Mouse (Mus musculus): ENCODE data around the gene Cnn3. TPM values are rescaled to one million over a fixed set of nuclear protein-coding genes. Genes with fewer than 3 reads are reported as not detected.

Cnn3 gene
- polyA plus RNA-seq, 1 experiment from 2014 or later: 423 TPM

- WGBS: 61% methylated on average over 7 of the region's 8 CpGs
- no peak overlapping the region for H3K4me3 ChIP-seq
- no peaks in the 10 kb centered on the region for H3K9me3 ChIP-seq
- no peaks in the 10 kb centered on the region for H3K36me3 ChIP-seq
- peaks cover 25% of the 10 kb centered on the region for H3K4me1 ChIP-seq (replicated peaks)
- no peaks in the 10 kb centered on the region for H3K27me3 ChIP-seq
- H3K27ac ChIP-seq (replicated peaks): no peak overlapping the region
- no peak overlapping the region for H3K9ac ChIP-seq
- no peak for ATAC-seq (ENCODE audit: low FRiP score, low read depth)
- H3K4me2 ChIP-seq: no peak overlapping the region
Observed at GRCm38 (mm10) chr3:121480961-121481436, 54.7 kb downstream of the Cnn3 start.

- Histone ChIP-seq H3K4me3 (no peak overlapping the region), H3K9me3 (no peaks in the 10 kb centered on the region), H3K9ac (no peak overlapping the region), H3K4me2 (no peak overlapping the region), H3K36me3 (no peaks in the 10 kb centered on the region), H3K27ac (replicated peaks) (no peak overlapping the region), H3K4me1 (replicated peaks) (peaks cover 25% of the 10 kb centered on the region), H3K27me3 (no peaks in the 10 kb centered on the region)
- ATAC-seq (ENCODE audit: low FRiP score, low read depth): no peak
- WGBS: 51% methylated on average over 6 of the region's 6 CpGs
Observed at GRCm38 (mm10) chr3:121481564-121481963, 55.3 kb downstream of the Cnn3 start.

GRCm38 (mm10) chr3:121483266-121484161 lies 57.2 kb downstream of the Cnn3 start:
- peak overlapping the region; percentile 20; the same call in 1 of the 2 replicates for H3K9ac ChIP-seq
- ATAC-seq (ENCODE audit: low FRiP score, low read depth): peak; percentile 52; the same call in 1 of the 2 replicates

GRCm38 (mm10) chr3:121485201-121485600 lies 58.9 kb downstream of the Cnn3 start:
- no peak for ATAC-seq (ENCODE audit: low FRiP score, low read depth)
- peaks cover 36% of the 10 kb centered on the region for H3K4me1 ChIP-seq (replicated peaks)

More at GRCm38 (mm10) chr3:121483266-121484161, 57.2 kb downstream of the Cnn3 start:
- peak overlapping the region; percentile 56 for H3K27ac ChIP-seq (replicated peaks)
- H3K9me3 ChIP-seq: no peaks in the 10 kb centered on the region
- 0 out of 2 replicates have a peak overlapping the region, but pooled peaks have one; percentile 4 for H3K4me3 ChIP-seq
- peak overlapping the region; percentile 39 for H3K4me2 ChIP-seq
- H3K36me3 ChIP-seq: no peaks in the 10 kb centered on the region
- no peaks in the 10 kb centered on the region for H3K27me3 ChIP-seq
- H3K4me1 ChIP-seq (replicated peaks): peaks cover 25% of the 10 kb centered on the region
- WGBS: 28% methylated on average over 25 of the region's 25 CpGs

GRCm38 (mm10) chr3:121489462-121490118 lies 63.3 kb downstream of the Cnn3 start:
- no peaks in the 10 kb centered on the region for H3K9me3 ChIP-seq
- 37% methylated on average over 12 of the region's 12 CpGs for WGBS
- no peaks in the 10 kb centered on the region for H3K36me3 ChIP-seq
- peak; percentile 53; the same call in 1 of the 2 replicates for ATAC-seq (ENCODE audit: low FRiP score, low read depth)
- peak overlapping the region; percentile 66 for H3K27ac ChIP-seq (replicated peaks)
- no peaks in the 10 kb centered on the region for H3K27me3 ChIP-seq
- no peak overlapping the region for H3K9ac ChIP-seq
- no peak overlapping the region for H3K4me3 ChIP-seq
- H3K4me2 ChIP-seq: peak overlapping the region; percentile 4; the same call in 1 of the 2 replicates
- H3K4me1 ChIP-seq (replicated peaks): peaks cover 22% of the 10 kb centered on the region

More at GRCm38 (mm10) chr3:121485201-121485600, 58.9 kb downstream of the Cnn3 start:
- Histone ChIP-seq H3K9ac (no peak overlapping the region), H3K4me3 (no peak overlapping the region), H3K36me3 (no peaks in the 10 kb centered on the region), H3K27me3 (no peaks in the 10 kb centered on the region), H3K4me2 (no peak overlapping the region), H3K9me3 (no peaks in the 10 kb centered on the region), H3K27ac (replicated peaks) (no peak overlapping the region)
- WGBS: 58% methylated on average over 2 of the region's 2 CpGs

- Histone ChIP-seq H3K27ac (replicated peaks) (no peak overlapping the region), H3K9ac (no peak overlapping the region)
- WGBS: 44% methylated on average over 5 of the region's 5 CpGs
Observed at GRCm38 (mm10) chr3:121490941-121491340, 64.6 kb downstream of the Cnn3 start.

GRCm38 (mm10) chr3:121492026-121492425 lies 65.7 kb downstream of the Cnn3 start:
- ATAC-seq (ENCODE audit: low FRiP score, low read depth): no peak
- 66% methylated on average over 5 of the region's 5 CpGs for WGBS
- Histone ChIP-seq H3K4me2 (no peak overlapping the region), H3K4me3 (no peak overlapping the region), H3K36me3 (no peaks in the 10 kb centered on the region), H3K4me1 (replicated peaks) (peaks cover 22% of the 10 kb centered on the region), H3K9ac (no peak overlapping the region), H3K9me3 (no peaks in the 10 kb centered on the region), H3K27me3 (no peaks in the 10 kb centered on the region), H3K27ac (replicated peaks) (no peak overlapping the region)

More at GRCm38 (mm10) chr3:121490941-121491340, 64.6 kb downstream of the Cnn3 start:
- Histone ChIP-seq H3K27me3 (no peaks in the 10 kb centered on the region), H3K4me3 (no peak overlapping the region), H3K9me3 (no peaks in the 10 kb centered on the region), H3K4me2 (no peak overlapping the region), H3K4me1 (replicated peaks) (peaks cover 22% of the 10 kb centered on the region), H3K36me3 (no peaks in the 10 kb centered on the region)
- ATAC-seq (ENCODE audit: low FRiP score, low read depth): no peak

GRCm38 (mm10) chr3:121493997-121494421 lies 67.7 kb downstream of the Cnn3 start:
- no peaks in the 10 kb centered on the region for H3K27me3 ChIP-seq
- H3K4me2 ChIP-seq: no peak overlapping the region
- H3K4me1 ChIP-seq (replicated peaks): peaks cover 18% of the 10 kb centered on the region
- no peak overlapping the region for H3K27ac ChIP-seq (replicated peaks)
- H3K9me3 ChIP-seq: no peaks in the 10 kb centered on the region
- no peaks in the 10 kb centered on the region for H3K36me3 ChIP-seq
- WGBS: 76% methylated on average over 7 of the region's 7 CpGs
- ATAC-seq (ENCODE audit: low FRiP score, low read depth): no peak
- no peak overlapping the region for H3K4me3 ChIP-seq
- no peak overlapping the region for H3K9ac ChIP-seq

GRCm38 (mm10) chr3:121500225-121500624 lies 73.9 kb downstream of the Cnn3 start:
- no peaks in the 10 kb centered on the region for H3K27me3 ChIP-seq
- no peak overlapping the region for H3K9ac ChIP-seq
- no peaks in the 10 kb centered on the region for H3K9me3 ChIP-seq
- no peak overlapping the region for H3K4me2 ChIP-seq
- WGBS: 59% methylated on average over 10 of the region's 10 CpGs
- no peak overlapping the region for H3K4me3 ChIP-seq
- no peaks in the 10 kb centered on the region for H3K4me1 ChIP-seq (replicated peaks)
- no peak for ATAC-seq (ENCODE audit: low FRiP score, low read depth)
- no peak overlapping the region for H3K27ac ChIP-seq (replicated peaks)
- H3K36me3 ChIP-seq: no peaks in the 10 kb centered on the region

- H3K4me2 ChIP-seq: no peak overlapping the region
- no peak for ATAC-seq (ENCODE audit: low FRiP score, low read depth)
- H3K4me1 ChIP-seq (replicated peaks): no peaks in the 10 kb centered on the region
- no peaks in the 10 kb centered on the region for H3K27me3 ChIP-seq
- no peak overlapping the region for H3K9ac ChIP-seq
- no peak overlapping the region for H3K27ac ChIP-seq (replicated peaks)
- 96% methylated on average over 5 of the region's 5 CpGs for WGBS
- no peak overlapping the region for H3K4me3 ChIP-seq
- H3K36me3 ChIP-seq: no peaks in the 10 kb centered on the region
- H3K9me3 ChIP-seq: no peaks in the 10 kb centered on the region
Observed at GRCm38 (mm10) chr3:121500734-121501133, 74.4 kb downstream of the Cnn3 start.

- Histone ChIP-seq H3K27me3 (no peaks in the 10 kb centered on the region), H3K9ac (no peak overlapping the region), H3K4me1 (replicated peaks) (no peaks in the 10 kb centered on the region), H3K9me3 (no peaks in the 10 kb centered on the region), H3K4me3 (no peak overlapping the region), H3K4me2 (no peak overlapping the region), H3K27ac (replicated peaks) (no peak overlapping the region), H3K36me3 (no peaks in the 10 kb centered on the region)
- no peak for ATAC-seq (ENCODE audit: low FRiP score, low read depth)
- 62% methylated on average over 8 of the region's 8 CpGs for WGBS
Observed at GRCm38 (mm10) chr3:121504927-121505487, 78.7 kb downstream of the Cnn3 start.

GRCm38 (mm10) chr3:121506175-121506574 lies 79.9 kb downstream of the Cnn3 start:
- H3K27me3 ChIP-seq: no peaks in the 10 kb centered on the region
- 83% methylated on average over 8 of the region's 8 CpGs for WGBS
- H3K4me2 ChIP-seq: no peak overlapping the region
- H3K9ac ChIP-seq: no peak overlapping the region
- no peaks in the 10 kb centered on the region for H3K9me3 ChIP-seq
- H3K4me3 ChIP-seq: no peak overlapping the region
- no peaks in the 10 kb centered on the region for H3K4me1 ChIP-seq (replicated peaks)
- no peak for ATAC-seq (ENCODE audit: low FRiP score, low read depth)
- H3K36me3 ChIP-seq: no peaks in the 10 kb centered on the region
- no peak overlapping the region for H3K27ac ChIP-seq (replicated peaks)
